Mouse (Mus musculus) frontal cortex, adult 2 months (tissue): ENCODE data around the gene Krt2. TPM values are rescaled to one million over a fixed set of nuclear protein-coding genes. Genes with fewer than 3 reads are reported as not detected.

ENCODE experiments used
- DNase-seq, 2 experiments: peaks; one replicate each; pipeline ENCODE4 v3.0.0; 2022; ENCODE audit warnings: low spot score in 1 of 2; ENCODE audit errors: extremely low spot score in 1 of 2
- polyA plus RNA-seq: library from polyadenylated mRNA; depleted of rRNA; stranded (reverse); fragments of >200 nt; gene quantifications from 2 replicates; pipeline ENCODE4 v1.2.3, GENCODE M21; 2012; rRNA removed

Krt2 gene
- polyA plus RNA-seq, 1 experiment: 0.02 TPM

GRCm38 (mm10) chr15:101773420-101773819 lies 44.5 kb downstream of the Krt2 start:
- DNase-seq: no peak

- DNase-seq: peak; percentile 72 to 98
These were observed 45.3 kb downstream of the Krt2 start for GRCm38 (mm10) chr15:101772711-101773081.

- peak in 1 of 2 experiments; percentile 27 for DNase-seq
These were observed 45.8 kb downstream of the Krt2 start for GRCm38 (mm10) chr15:101772080-101772710.

- DNase-seq: no peak
These were observed 47.7 kb downstream of the Krt2 start for GRCm38 (mm10) chr15:101770226-101770625.

Other genes starting within 250 kb of the Krt2 start
- gene Krt75, start 244.3 kb downstream of the Krt2 start, polyA plus RNA-seq: not detected in 2 replicates
- gene Gm5414, start 190.0 kb downstream of the Krt2 start, polyA plus RNA-seq: not detected in 2 replicates
- gene Gm5478, start 170.8 kb downstream of the Krt2 start, polyA plus RNA-seq: not detected in 2 replicates
- gene Krt6b, start 137.9 kb downstream of the Krt2 start, polyA plus RNA-seq: not detected in 2 replicates
- gene Krt6a, start 123.9 kb downstream of the Krt2 start, polyA plus RNA-seq: not detected in 2 replicates
- gene Krt5, start 105.3 kb downstream of the Krt2 start, polyA plus RNA-seq: 0.08 TPM in 1 of 2 replicates, not detected in the other
- gene Krt71, start 75.1 kb downstream of the Krt2 start, polyA plus RNA-seq: not detected in 2 replicates
- 0.17 and 0.28 TPM in 2 replicates for gene Krt72, start 31.7 kb downstream of the Krt2 start, polyA plus RNA-seq
- gene Krt73, start 15.8 kb downstream of the Krt2 start, polyA plus RNA-seq: 0.78 and 0.92 TPM in 2 replicates
- gene Krt1, start 32.6 kb upstream of the Krt2 start, polyA plus RNA-seq: 3.8 and 5.4 TPM in 2 replicates
- 5.6 and 9.1 TPM in 2 replicates for gene Krt77, start 51.5 kb upstream of the Krt2 start, polyA plus RNA-seq
- not detected in 2 replicates for gene Krt76, start 74.8 kb upstream of the Krt2 start, polyA plus RNA-seq
- not detected in 2 replicates for gene Krt4, start 106.6 kb upstream of the Krt2 start, polyA plus RNA-seq
- gene Krt79, start 122.2 kb upstream of the Krt2 start, polyA plus RNA-seq: 0.34 TPM in 1 of 2 replicates, not detected in the other
- gene Krt78, start 136.1 kb upstream of the Krt2 start, polyA plus RNA-seq: not detected in 2 replicates
- gene Krt8, start 186.3 kb upstream of the Krt2 start, polyA plus RNA-seq: 1.7 and 4.5 TPM in 2 replicates
- gene Krt18, start 210.0 kb upstream of the Krt2 start, polyA plus RNA-seq: 1.4 and 3.5 TPM in 2 replicates